Mouse (Mus musculus): ENCODE measurements at regions not wholly inside any gene's neighbourhood (a gene's known extent, or its start where the extent isn't known, plus 50 kb on each side); places are given as distances from the start of the nearest gene placed in this dataset.

DNA sequence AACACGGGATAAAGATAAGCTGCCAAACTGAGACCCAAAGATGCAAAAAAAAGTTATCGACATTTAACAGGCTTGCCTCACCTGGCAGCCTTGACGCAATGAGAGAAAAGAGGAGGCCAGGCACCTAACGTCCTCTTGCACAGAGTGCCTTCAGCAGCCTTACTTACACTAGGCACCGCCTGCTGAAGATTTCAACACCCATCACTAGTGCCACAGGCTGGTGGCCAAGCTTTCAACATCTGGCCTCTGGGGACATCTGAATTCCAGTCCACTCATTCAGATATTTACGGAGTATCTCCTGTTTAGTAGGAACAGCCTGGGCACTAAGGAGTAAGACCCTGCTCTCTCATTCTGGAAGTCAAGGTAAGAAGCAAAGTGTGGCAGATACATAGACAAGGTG, 246.3 kb upstream of the Cited2 start:
- TF ChIP-seq CTCF (IDR thresholded peaks at IDR 0.05; ENCODE audit: extremely low read depth, insufficient read depth, insufficient read length, insufficient replicate concordance) (no peak), POLR2A (IDR thresholded peaks at IDR 0.05; ENCODE audit: low read depth, low read length) (no peak)

All from spleen, adult 2 months (tissue).